Mouse (Mus musculus) spleen, postnatal 36 days (tissue): ENCODE results near the gene Atp1a3.

ENCODE experiments used
- DNase-seq, 2 experiments: peaks; one replicate each; pipeline ENCODE4 v3.0.0; 2022; ENCODE audit warnings: low spot score in 2 of 2, mixed read lengths in 1 of 2

The Atp1a3 gene

DNA sequence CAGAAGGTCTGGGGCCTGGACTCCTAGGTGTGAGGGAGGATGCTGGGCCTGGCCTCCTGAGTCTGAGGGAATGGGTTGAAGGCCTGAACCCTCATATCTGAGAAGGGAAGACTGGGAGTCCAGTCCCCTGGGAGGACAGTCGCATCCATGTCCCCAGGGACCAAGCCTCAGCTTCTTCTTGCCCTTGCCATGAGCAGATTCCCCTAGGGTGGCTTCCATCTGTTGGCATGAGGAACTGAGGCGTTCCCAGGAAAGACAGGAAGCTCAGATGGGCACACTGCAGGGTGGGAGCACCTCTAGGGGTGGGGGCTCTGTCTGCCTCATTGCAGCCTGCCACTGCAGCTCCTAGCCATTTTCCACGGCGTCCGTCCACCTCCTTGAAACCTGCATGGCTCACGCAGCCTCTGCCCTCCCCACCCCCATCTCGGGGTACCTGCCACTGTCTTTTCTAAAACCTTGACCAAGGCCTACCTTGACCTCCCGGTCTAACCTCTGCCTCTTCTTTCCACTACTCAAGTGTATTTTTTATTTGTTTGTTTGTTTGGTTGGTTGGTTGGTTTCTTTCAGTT is 1.9 kb downstream of the Atp1a3 start:
- no peak for DNase-seq

DNA sequence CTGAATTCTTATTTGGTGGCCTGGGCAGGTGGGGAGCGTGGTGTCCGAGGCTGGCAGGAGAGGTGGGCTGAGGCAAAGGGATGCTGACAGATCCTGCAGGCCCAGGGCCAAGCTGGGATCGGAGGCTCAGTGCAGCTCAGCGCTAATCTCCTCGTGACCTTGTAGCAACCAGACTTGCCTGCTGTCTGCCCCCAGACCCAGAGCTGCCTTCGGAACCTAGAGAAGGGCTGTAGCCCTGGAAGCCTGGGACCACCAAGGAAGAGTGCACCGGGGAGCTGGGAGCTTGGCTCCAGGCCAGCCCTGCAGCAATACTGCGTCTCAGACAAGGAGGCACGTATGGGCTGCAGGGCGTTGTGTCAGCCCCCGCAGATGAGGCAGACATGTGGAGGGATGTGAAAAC is 2.5 kb downstream of the Atp1a3 start:
- DNase-seq, result no peak

DNA sequence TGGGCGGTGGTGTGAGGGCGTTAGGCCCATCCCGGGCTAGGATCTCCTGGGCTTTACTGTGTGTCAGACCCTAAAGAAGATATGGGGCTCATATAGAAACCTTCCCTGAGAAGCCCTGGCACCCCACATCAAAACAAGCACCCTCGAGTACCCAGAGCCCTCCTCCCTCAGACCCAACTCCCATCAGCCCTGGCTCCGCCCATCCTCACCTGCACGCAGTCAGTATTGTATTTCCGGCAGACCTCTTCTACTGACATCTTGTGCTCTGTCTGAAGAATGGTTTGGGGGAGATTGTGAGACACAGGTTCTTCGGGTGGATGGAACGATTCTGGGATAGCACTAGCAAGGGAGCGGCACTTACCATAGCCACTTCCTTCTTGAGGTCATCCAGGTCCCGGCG is 5.0 kb downstream of the Atp1a3 start:
- DNase-seq, result peak; percentile 14 to 24

DNA sequence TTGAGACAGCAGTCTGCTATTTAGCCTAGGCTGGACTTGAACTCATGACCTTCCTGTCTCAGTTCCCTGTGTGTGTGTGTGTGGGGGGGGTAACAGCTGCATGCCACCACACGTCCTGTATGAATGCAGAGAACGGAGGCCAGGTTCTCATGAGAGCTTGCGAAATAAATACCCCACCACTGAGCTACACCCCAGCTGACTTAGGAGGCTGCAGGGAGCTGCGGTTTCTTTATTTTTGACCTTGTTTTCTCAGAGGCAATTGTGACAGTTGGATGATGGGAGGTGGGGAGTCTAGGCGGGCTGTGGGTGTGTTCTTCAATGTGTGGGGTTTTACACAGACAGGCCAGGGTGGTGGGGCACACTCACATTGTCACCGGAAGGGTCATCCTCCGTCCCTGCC is 5.5 kb downstream of the Atp1a3 start:
- peak in 1 of 2 experiments; percentile 18 for DNase-seq

DNA sequence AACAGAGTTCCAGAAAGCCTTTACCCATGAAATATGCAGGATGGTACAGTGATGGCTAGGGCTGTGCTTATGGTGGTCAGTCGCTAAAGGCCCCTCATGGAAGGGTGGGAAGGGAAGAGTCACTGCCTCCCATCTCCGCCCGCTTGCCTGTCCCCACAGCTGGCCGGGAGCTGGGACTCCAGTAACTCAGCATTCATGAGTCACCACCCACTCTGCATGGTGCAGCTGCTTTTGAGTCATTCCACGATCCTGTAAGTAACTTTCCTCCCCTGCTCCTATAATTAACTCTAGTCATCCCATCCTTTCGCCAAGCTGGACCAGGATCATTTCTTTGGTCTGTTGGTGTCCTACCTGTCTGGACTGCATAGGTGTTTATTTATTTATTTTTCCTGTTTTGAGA is 12.7 kb downstream of the Atp1a3 start:
- DNase-seq, result no peak

DNA sequence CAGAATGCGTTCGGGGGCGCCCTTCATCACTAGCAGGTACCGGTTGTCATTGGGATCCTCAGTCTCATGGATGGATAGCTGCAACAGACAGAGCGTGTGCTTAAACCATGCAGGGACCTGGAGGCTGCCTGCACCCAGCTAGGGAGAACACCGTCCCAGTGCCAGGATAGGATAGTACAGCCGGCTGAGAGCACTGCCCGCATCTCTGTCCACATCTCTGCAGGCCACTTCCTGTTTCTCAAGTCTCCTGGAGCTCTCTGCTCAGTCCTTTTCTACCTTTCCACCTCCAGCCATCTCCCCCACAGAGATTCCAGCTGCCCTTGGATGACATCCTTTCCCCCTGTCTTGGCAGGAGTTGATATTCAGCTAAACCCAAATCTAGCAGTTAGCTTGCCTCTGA is 15.3 kb downstream of the Atp1a3 start:
- DNase-seq, result no peak

DNA sequence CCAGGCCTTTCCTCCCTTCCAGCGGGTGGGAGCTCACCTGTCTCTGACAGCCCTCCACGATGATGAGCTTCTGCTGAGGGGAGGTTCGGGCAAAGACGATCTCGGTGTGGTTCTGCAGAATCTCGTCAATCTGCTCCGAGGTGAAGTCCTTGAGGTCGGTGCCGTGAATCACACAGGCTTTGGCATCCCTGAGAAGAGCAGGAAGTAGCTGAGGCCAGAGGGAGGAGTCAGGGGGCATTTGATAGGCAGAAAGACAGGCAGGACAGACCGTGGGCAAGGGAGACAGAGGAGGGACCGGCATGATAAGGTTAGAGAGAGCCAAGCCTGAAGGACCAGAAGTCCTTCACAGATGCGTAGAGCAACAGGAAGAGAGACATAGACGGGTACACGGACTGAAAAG is 17.8 kb downstream of the Atp1a3 start:
- no peak for DNase-seq

DNA sequence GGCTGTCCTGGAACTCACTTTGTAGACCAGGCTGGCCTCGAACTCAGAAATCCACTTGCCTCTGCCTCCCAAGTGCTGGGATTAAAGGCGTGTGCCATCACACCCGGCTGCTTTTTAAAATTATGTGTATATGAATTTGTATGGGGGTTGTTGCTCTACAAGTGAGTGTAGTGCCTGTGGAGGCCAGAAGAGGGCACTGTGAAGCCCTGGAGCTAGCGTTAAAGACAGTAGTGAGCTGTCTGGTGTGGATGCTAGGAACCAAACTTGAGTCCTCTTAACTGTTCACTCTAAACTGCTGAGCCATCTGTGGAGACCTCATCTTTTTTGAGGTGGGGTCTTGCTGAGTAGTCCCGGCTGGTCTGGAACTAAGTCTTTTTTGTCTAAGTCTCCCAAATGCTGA is 20.0 kb downstream of the Atp1a3 start:
- DNase-seq, result no peak

DNA sequence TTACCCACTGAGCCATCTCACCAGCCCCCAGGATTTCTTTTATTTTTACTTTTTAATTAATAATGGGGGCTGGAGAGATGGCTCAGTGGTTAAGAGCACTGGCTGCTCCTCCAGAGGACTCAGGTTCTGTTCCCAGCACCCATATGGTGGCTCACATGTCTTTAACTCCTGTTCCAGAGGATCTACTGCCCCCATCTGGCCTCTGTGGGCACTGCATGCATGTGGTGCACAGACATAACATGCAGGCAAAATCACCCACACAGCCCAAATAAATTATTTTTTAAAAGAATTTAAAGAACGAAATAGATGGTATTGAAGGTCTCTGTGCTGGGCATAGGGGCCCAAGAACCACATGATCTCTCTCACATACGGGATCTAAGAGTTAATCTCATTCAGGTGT is 21.5 kb downstream of the Atp1a3 start:
- no peak for DNase-seq

DNA sequence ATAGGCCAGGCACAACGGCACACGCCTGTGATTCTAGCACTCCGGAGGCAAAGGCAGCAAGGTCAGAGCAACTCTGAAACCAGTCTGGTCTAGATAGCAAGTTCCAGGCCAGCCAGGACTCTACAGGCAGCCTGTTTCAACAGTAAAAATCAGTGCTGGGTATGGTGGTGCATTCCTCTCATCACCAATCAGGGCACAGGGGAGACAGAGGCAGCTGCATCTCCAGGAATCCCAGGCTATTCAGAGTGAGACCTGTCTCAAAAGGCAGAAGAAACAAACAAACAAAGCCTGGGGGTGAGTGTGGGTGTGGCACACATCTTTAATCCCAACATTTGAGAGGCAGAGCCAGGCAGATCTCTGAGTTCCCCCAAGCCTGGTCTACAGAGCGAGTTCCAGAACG is 22.4 kb downstream of the Atp1a3 start:
- no peak for DNase-seq

DNA sequence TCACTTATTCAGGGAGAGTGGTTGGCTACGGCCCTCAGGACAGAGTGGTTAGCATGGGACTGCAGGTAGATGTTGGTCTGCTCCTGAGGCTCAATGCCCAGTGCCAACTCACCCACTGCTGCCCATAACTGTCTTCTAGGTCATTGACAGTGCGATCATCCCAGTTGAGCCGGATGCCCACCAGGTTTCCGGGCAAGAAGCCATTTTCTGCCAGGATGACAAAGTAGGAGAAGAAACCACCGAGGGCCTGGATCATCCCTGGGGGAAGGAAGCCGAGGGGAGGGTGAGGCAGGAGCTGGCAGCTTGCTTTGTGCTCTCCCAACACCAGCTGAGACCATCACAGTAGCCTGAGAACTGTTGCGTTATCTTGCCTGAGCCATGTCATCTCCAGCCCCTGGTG is 25.3 kb downstream of the Atp1a3 start:
- DNase-seq, result no peak

DNA sequence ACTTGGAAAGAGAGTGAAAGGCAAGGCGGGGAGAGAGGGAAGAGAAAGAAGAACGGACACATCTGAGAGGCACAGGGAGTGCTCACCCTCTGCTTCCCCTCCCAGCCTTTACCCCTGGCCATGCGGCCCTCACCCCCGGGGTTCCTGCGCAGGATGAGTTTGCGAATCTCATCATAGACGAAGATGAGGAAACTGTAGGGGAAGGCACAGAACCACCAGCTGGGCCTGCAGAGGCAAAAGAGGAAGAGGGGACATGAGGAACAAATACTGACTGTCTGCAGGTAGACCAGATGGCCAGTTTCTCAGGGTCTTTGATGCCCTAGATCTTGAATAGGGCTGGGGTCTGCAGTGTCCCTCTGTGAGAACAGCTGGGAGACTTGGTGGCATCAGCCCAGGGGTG is 27.0 kb downstream of the Atp1a3 start:
- DNase-seq, result peak in 1 of 2 experiments; percentile 41

DNA sequence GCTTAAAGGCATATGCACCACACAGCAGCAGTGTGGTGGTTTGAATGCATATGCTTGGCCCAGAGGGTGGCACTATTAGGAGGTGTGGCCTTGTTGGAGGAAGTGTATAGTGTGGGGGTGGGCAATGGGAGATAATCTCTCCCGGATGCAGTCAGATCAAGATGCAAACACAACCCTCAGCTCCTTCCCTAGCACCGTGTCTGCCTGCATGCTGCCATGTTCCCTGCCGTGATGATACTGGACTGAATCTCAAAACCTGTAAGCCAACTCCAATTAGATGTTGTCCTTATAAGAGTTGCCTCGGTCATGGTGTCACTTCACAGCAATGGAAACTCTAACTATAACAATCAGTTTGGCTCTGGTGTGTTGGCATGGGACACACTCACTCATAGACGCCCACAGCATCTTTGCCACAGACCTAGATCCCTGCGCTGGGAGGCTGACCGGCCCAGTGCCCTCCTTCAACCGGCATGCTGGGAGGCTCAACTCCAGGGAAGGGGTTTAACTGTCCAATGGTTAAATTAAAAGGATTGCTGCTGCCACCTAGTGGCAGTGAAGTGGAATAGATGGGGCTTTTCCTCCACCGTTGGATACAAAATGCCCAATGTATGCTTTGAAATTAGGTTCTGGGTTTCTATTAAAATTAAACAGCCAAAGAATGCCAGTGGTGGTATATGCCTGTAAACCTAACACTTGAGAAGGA is 30.7 kb downstream of the Atp1a3 start:
- no peak for DNase-seq

DNA sequence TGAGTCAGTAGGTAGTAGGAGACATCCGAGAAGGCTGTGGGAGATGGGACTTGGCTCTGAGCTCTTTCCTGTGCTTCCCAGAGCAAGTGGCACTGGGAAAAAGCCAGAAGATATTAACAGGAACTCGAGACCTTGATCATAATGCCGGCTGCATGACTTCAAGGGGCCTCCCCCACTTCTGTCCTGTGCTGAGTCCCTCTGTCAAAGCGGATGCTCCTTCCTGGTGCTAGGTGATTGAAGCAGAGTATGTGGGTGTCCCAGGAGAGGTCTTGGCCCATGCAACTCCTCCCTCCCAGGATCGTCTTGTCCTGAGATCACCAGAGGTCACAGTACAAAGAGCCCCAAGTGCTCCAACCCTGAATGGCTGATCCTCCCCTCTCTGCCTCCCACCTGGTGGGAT is 31.9 kb downstream of the Atp1a3 start:
- no peak for DNase-seq

DNA sequence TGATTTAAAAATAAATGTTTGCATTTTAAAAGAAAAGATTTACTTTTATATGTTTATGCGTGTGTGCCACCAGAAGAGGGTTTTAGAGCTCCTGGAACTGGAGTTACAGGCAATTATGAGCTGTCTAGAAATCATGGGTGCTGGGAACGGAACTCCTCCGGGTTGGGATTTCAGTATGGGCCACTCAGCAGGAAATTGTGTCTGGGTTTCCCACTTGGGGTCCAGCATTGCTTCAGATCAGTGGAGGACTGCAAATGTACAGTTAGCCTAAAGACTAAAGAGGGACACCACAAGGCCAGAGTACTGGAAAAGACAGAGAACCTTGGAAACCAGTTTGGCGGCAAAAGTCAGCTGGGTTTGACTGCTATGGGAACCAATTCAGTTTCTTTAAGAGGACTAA is 32.5 kb downstream of the Atp1a3 start:
- no peak for DNase-seq

DNA sequence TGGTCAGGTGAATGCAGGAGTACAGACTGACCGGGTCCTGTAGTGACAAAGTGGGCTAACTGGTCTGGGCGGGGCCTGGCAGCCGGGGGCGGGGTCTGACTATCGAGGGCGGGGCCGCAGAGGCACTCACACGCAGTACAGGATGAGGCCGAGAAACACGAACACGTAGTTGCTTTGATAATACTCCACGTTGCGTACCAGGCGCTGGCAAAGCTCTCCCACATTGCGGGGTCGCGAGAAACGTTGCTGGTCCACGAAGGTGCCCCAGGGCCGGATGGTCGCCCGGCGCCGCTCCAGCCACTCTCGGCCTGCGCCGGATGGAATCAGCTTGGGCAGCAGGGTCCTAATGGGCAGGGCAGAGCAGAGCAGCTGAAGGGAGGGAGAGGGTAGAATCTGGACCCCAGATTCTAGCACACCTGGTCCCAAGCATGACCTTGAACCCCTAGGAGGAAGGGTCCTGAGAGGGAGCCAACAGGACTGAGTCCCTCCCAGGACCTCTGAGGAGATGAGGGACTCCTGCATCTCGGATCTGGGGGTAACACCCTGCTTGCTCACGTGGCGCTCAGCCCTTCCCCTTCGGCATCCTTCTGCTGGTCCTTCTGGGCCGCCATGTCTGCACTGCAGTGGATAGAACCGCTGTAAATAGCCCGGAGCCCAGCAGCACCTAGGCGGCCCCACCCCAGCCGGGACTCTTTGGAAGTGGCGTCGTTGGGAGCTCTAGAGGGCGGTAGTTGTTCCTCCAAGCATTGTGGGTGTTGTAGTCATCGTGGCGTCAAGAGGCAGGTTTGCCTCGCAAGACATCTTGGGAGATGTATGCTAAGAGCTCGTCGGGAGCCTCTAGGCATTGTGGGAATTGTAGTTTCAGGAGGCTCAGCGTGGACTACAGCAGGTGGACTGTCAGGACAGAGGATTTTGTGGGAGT is 33.5 kb downstream of the Atp1a3 start, which contains the start of gene Rabac1:
Rabac1 (minus strand) TSS at position 783 of the 922 bp plus-strand sequence.
- peak; percentile 91 to 94 for DNase-seq

DNA sequence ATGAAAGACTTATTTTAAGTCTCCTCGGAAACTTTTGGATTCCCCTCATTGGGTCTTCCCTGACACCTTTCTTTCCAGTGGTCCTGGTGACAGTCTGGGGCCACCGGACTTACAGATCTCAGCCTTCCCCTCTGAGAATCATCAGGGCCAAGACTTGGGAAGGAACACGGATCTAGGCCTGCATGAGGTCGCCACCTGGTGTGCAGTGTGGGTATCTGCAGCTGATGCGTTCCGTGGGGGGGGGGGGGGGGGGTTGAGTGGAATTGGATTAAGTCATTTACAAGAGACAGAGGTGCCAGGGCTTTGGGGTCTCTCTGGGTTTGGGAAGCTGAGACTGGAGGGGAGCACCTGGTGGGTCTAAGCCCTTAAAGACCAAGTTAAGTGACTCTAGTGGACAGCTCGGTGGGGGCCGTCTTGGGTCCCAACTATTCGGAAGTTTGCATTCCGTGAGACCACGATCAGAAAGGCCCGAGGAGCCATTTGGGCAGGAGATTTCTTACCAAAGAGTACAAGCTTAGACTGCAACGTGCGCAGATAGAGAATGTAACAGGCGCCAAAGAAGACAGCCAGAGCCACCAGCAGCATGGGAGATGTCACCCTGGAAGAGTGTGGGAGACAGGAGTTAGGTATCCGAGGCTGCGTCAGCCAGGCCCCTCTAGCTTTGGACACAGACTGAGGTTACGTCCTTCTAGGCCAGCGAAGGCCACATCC is 34.3 kb downstream of the Atp1a3 start:
- DNase-seq, result peak; percentile 15 to 22

DNA sequence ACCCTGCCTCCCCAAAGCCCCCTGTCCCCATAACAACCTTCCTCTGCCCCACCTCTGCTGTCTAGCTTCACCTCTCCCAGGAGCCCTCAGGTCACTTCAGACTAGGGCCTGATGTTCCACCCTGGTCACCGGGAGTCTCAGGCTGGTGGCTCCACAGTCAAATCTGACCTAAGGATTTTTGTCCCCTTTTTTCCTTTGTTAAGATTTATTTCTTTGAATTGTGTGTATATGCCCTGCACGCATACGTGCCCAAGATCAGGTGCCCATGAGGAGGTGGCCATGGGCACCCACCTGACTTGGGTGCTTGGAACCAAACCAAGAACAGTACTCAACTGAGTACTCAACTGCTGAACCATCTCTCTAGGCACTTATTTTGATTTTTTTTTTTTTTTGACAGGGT is 35.4 kb downstream of the Atp1a3 start:
- no peak for DNase-seq

DNA sequence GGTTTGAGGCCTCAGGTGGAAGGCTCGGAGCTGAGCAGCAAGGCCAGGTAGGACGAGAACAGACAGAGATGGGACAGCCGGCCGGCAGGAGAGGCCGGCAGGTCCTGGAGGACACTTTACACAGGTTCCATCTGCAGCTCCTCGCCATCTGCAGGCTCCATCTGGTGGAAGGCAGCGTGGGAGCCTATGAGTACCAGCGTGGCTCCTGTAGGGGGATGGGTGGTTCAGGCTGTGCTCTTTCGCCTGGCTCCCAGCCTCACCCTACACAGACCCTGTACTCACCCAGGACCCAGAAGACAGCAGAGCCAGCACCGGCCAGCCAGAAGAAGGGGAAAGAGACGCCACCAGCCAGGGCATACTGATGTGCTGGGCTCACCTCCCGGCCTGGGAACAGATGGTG is 36.0 kb downstream of the Atp1a3 start:
- DNase-seq, result no peak

DNA sequence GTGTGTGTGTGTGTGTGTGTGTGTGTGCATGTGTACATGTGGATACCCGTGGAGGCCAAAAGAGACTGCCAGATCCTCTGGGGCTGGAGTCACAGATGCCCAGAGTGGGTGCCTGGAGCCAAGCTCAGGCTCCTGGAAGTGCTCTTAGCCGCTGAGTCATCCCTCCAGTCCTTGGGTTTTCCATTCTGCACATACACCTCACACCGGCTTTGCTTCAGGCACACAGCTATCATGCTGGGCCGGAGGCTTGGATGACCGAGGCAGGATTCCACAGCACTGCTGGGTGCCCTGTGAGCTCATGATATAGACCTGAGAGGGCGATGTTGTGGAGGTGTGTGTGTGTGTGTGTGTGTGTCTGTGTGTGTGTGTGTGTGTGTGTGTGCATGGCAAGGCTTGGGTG is 37.3 kb downstream of the Atp1a3 start:
- DNase-seq, result no peak

DNA sequence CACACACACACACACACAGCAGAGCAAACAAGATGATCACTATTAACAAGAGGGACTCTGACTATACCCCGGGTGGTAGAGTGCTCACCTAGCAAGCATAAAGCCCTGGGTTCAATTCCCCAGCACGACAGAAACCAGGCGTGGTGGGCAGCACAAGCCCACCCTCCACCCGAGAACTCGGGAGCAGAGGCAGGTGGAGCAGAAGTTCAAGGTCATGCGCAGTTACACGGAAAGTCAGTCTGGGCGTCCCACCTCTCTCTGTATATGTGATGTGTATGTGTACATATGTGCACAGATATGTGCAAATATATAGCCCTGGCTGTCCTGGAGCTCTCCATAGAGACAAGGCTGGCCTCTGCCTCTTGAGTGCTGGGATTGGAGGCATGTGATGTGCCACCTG is 37.8 kb downstream of the Atp1a3 start:
- no peak for DNase-seq

DNA sequence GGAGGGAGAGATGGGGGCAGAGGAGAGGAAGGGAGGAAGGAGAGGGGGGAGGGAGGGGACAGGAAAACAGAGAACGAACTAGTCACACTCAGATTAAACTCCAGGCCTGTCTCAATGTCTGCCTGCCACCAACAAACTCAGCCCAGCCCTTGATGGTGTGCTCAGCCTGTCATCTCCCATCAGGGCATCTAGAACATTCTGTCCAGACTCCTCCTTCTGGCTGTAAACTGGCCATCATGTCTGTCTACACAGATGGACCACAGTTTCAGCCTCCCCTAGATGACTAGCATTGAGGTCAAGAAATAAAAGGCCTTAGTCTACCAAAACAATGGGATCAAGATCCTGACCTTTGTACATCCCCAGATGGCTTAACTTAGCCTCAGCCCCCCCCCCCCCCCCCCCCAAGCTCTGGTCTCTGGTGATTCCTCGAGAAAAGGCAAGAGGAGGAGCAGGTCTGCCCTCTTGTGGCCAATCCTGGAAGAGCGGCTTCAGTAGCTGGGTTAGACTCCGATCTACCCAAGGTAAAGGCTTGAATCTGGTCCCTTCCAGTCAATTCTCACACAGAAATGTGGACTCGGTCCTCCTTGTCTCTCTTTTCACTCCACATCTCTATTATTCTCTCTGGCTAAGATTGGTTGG is 40.7 kb downstream of the Atp1a3 start:
- peak; percentile 70 to 77 for DNase-seq
